Mouse (Mus musculus) heart, embryonic 11.5 days (tissue): ENCODE measurements around the gene Clnk. TPM values are rescaled to one million over a fixed set of nuclear protein-coding genes. Genes with fewer than 3 reads are reported as not detected.

Source experiments
- ATAC-seq: fragments of 200-750 bp; cut with Nextera tagmentation; replicated peaks from 2 replicates; pipeline ENCODE4 v1.8.0; 2017; ENCODE audit warnings: moderate library complexity; ENCODE audit not compliant: insufficient number of reproducible peaks, low FRiP score, low TSS enrichment
- H3K27ac ChIP-seq: fragments of 300-500 bp; sonication (generic); 2 replicates; pipeline ENCODE4 v1.5.1; 2014; ENCODE audit warnings: mild to moderate bottlenecking, low read depth, low read length
- H3K27me3 ChIP-seq: fragments of 300-500 bp; sonication (generic); 2 replicates; pipeline ENCODE4 v1.6.1; 2014; ENCODE audit warnings: mild to moderate bottlenecking, low read length, mixed read lengths; ENCODE audit not compliant: control insufficient read depth, insufficient read depth
- H3K36me3 ChIP-seq: fragments of 300-500 bp; sonication (generic); 2 replicates; pipeline ENCODE4 v1.6.1; 2014; ENCODE audit warnings: mild to moderate bottlenecking, low read length, moderate library complexity, mixed read lengths; ENCODE audit not compliant: control insufficient read depth, insufficient read depth
- H3K4me1 ChIP-seq: fragments of 300-500 bp; sonication (generic); 2 replicates; pipeline ENCODE4 v1.6.1; 2014; ENCODE audit warnings: low read length; ENCODE audit not compliant: control insufficient read depth, insufficient read depth
- H3K4me2 ChIP-seq: fragments of 300-500 bp; sonication (generic); 2 replicates; pipeline ENCODE4 v1.6.1; 2014; ENCODE audit warnings: mild to moderate bottlenecking, moderate library complexity
- H3K4me3 ChIP-seq: fragments of 300-500 bp; sonication (generic); 2 replicates; pipeline ENCODE4 v1.5.1; 2014; ENCODE audit warnings: low read depth, low read length
- H3K9ac ChIP-seq: fragments of 300-500 bp; sonication (generic); 2 replicates; pipeline ENCODE4 v1.6.1; 2014; ENCODE audit warnings: mild to moderate bottlenecking, low read depth, low read length, moderate library complexity
- H3K9me3 ChIP-seq: fragments of 300-500 bp; sonication (generic); replicated peaks from 2 replicates; pipeline ENCODE4 v1.6.1; 2016; ENCODE audit warnings: low read length; ENCODE audit not compliant: control insufficient read depth
- WGBS: fragments of 180-500 bp; shearing (Covaris S2); extraction: QIAGEN DNeasy Blood & Tissue Kit; methylation state at CpG from one replicate; pipeline ENCODE4 v1.1.7; 2014; ENCODE audit not compliant: insufficient replicate concordance; 5-methylcytosine and 5-hydroxymethylcytosine counted together
- polyA plus RNA-seq: library from polyadenylated mRNA; unstranded; fragments of >200 nt; fragmentation: Nextera tagmentation; extraction: Ambion mirVana; gene quantifications from 2 replicates; pipeline ENCODE4 v1.2.1, GENCODE M21; 2014

Clnk gene
- polyA plus RNA-seq, 1 experiment from 2014 or later, result not detected

GRCm38 (mm10) chr5:38696616-38697375 is 179.8 kb downstream of the Clnk start:
- Histone ChIP-seq H3K4me2 (no peak overlapping the region), H3K36me3 (no peaks in the 10 kb centered on the region), H3K9me3 (no peaks in the 10 kb centered on the region), H3K4me3 (no peak overlapping the region), H3K27me3 (no peaks in the 10 kb centered on the region), H3K9ac (no peak overlapping the region), H3K27ac (no peak overlapping the region), H3K4me1 (no peaks in the 10 kb centered on the region)
- ATAC-seq, result no peak
- 70% methylated on average over 8 of the region's 8 CpGs for WGBS

- ATAC-seq, result no peak
- Histone ChIP-seq H3K4me3 (no peak overlapping the region), H3K27me3 (no peaks in the 10 kb centered on the region), H3K4me2 (no peak overlapping the region), H3K9me3 (no peaks in the 10 kb centered on the region), H3K27ac (no peak overlapping the region), H3K36me3 (no peaks in the 10 kb centered on the region), H3K9ac (no peak overlapping the region), H3K4me1 (no peaks in the 10 kb centered on the region)
- 73% methylated on average over 6 of the region's 6 CpGs for WGBS
Observed at GRCm38 (mm10) chr5:38692859-38693258, 183.8 kb downstream of the Clnk start.

GRCm38 (mm10) chr5:38689186-38689585 is 187.4 kb downstream of the Clnk start:
- no peak overlapping the region for H3K9ac ChIP-seq
- H3K4me1 ChIP-seq, result no peaks in the 10 kb centered on the region
- H3K9me3 ChIP-seq, result no peaks in the 10 kb centered on the region
- no peaks in the 10 kb centered on the region for H3K27me3 ChIP-seq
- 69% methylated on average over 6 of the region's 6 CpGs for WGBS
- no peak overlapping the region for H3K4me3 ChIP-seq
- no peaks in the 10 kb centered on the region for H3K36me3 ChIP-seq
- no peak overlapping the region for H3K27ac ChIP-seq
- no peak overlapping the region for H3K4me2 ChIP-seq
- ATAC-seq, result no peak

GRCm38 (mm10) chr5:38687694-38688093 is 188.9 kb downstream of the Clnk start:
- Histone ChIP-seq H3K27me3 (no peaks in the 10 kb centered on the region), H3K36me3 (no peaks in the 10 kb centered on the region), H3K4me1 (peaks cover 3% of the 10 kb centered on the region; the same call in 1 of the 2 replicates), H3K27ac (no peak overlapping the region), H3K9me3 (no peaks in the 10 kb centered on the region), H3K9ac (no peak overlapping the region), H3K4me2 (no peak overlapping the region), H3K4me3 (no peak overlapping the region)
- 72% methylated on average over 1 of the region's 1 CpGs for WGBS
- no peak for ATAC-seq

- Histone ChIP-seq H3K4me1 (peaks cover 3% of the 10 kb centered on the region; the same call in 1 of the 2 replicates), H3K4me3 (peak within 1 kb of the TSS; percentile 78), H3K36me3 (peaks cover 16% of the 10 kb centered on the region), H3K27ac (peak within 1 kb of the TSS; percentile 82), H3K4me2 (peak within 1 kb of the TSS; percentile 84), H3K9ac (peak within 1 kb of the TSS; percentile 77), H3K27me3 (no peaks in the 10 kb centered on the region), H3K9me3 (no peaks in the 10 kb centered on the region)
- under 1% methylated on average over 88 of the region's 89 CpGs for WGBS
- ATAC-seq, result peak; percentile 89
Observed at GRCm38 (mm10) chr5:38684164-38684911, 192.3 kb downstream of the Clnk start, which contains the start of gene Zfp518b. Zfp518b (minus strand) TSS chr5:38684826.

- Histone ChIP-seq H3K27me3 (no peaks in the 10 kb centered on the region), H3K27ac (no peak overlapping the region), H3K4me1 (no peaks in the 10 kb centered on the region), H3K4me2 (no peak overlapping the region), H3K36me3 (no peaks in the 10 kb centered on the region), H3K9me3 (no peaks in the 10 kb centered on the region), H3K4me3 (no peak overlapping the region), H3K9ac (no peak overlapping the region)
- WGBS, result 78% methylated on average over 5 of the region's 5 CpGs
- ATAC-seq, result no peak
Observed at GRCm38 (mm10) chr5:38658836-38659235, 217.8 kb downstream of the Clnk start.

Other genes starting within 250 kb of the Clnk start
- gene Zfp518b, start 192.0 kb downstream of the Clnk start, polyA plus RNA-seq, result 13.2 and 13.3 TPM in 2 replicates